Mouse (Mus musculus) olfactory bulb, adult 2 months (tissue): ENCODE measurements around the gene Dact3.

Source experiments
- CTCF ChIP-seq: fragments of 200-500 bp; IDR thresholded peaks from 2 replicates; pipeline ENCODE4 v1.5.1; 2012; ENCODE audit warnings: low read depth, mild to moderate bottlenecking, low read length, moderate library complexity; ENCODE audit not compliant: insufficient read depth
- POLR2A ChIP-seq: fragments of 200-500 bp; IDR thresholded peaks from 2 replicates; pipeline ENCODE4 v1.6.1; 2012; ENCODE audit warnings: mild to moderate bottlenecking, low read depth, low read length, moderate library complexity; ENCODE audit not compliant: insufficient read depth

- TF ChIP-seq POLR2A (no peak), CTCF (no peak)
Measured at GRCm38 (mm10) chr7:16894279-16894678, 19.2 kb downstream of the Dact3 start.
